Mouse (Mus musculus): Measurements from ENCODE around the gene Tmem150b. TPM values are rescaled to one million over a fixed set of nuclear protein-coding genes. Genes with fewer than 3 reads are reported as not detected.

Gene Tmem150b
- total and polyA plus RNA-seq, 3 experiments, result 0.17 TPM; not detected in 2

- no peak for DNase-seq (ENCODE audit: extremely low read depth)
- Histone ChIP-seq H3K4me2 (ENCODE audit: insufficient read depth, low read depth, poor library complexity, severe bottlenecking) (no peak overlapping the region), H3K9ac (ENCODE audit: insufficient read depth, low read depth) (no peak overlapping the region), H3K9me3 (replicated peaks; ENCODE audit: low read length) (no peaks in the 10 kb centered on the region), H3K4me3 (replicated peaks in 1 of 3; ENCODE audit: low read depth in 2 of 3, low read length in 2 of 3, poor library complexity in 1 of 3) (no peak overlapping the region), H3K79me2 (replicated peaks; ENCODE audit: control insufficient read depth, extremely low read depth, insufficient read depth, poor library complexity, severe bottlenecking) (no peaks in the 10 kb centered on the region), H3K27me3 (replicated peaks) (no peaks in the 10 kb centered on the region), H3K36me3 (replicated peaks in 1 of 2; ENCODE audit: control insufficient read depth in 1 of 2, insufficient read depth in 1 of 2, low read length in 1 of 2) (no peaks in the 10 kb centered on the region), H3K4me1 (ENCODE audit: control insufficient read depth in 1 of 2, insufficient read depth in 2 of 2) (peaks cover 0 to 25% of the 10 kb centered on the region in 2 experiments; a peak in 2 of 4 replicates), H3K27ac (ENCODE audit: insufficient read depth, low read depth) (no peak overlapping the region)
- dilution Hi-C loops (cut with MboI; ENCODE audit: extremely low pct_ligation_motif_present, extremely low pct_unique_long_range_greater_than_20kb, low sequenced_read_pairs) (no loop called here), in situ Hi-C loops (cut with MboI; ENCODE audit: low pct_ligation_motif_present, low pct_unique_long_range_greater_than_20kb, low sequenced_read_pairs) (no loop called here)
- TF ChIP-seq E2F4 (IDR thresholded peaks at IDR 0.05; ENCODE audit: insufficient replicate concordance, low read depth, low read length) (no peak), RAD21 (IDR thresholded peaks at IDR 0.05; ENCODE audit: low read depth, low read length) (no peak), USF1 (IDR thresholded peaks at IDR 0.05; ENCODE audit: low read depth, low read length) (no peak), ZC3H11A (IDR thresholded peaks at IDR 0.05; ENCODE audit: low read depth, low read length) (no peak), ZNF384 (IDR thresholded peaks at IDR 0.05; ENCODE audit: low read depth, low read length) (no peak), ELF1 (IDR thresholded peaks at IDR 0.05; ENCODE audit: low read depth, low read length) (no peak)
Observed at GRCm38 (mm10) chr7:4724359-4724758, 690 bp downstream of the Tmem150b start.

GRCm38 (mm10) chr7:4723508-4723907 lies 1.5 kb downstream of the Tmem150b start:
- Histone ChIP-seq H3K9me3 (replicated peaks; ENCODE audit: low read length) (no peaks in the 10 kb centered on the region), H3K27me3 (replicated peaks) (no peaks in the 10 kb centered on the region), H3K27ac (ENCODE audit: insufficient read depth, low read depth) (no peak overlapping the region), H3K79me2 (replicated peaks; ENCODE audit: control insufficient read depth, extremely low read depth, insufficient read depth, poor library complexity, severe bottlenecking) (no peaks in the 10 kb centered on the region), H3K9ac (ENCODE audit: insufficient read depth, low read depth) (no peak overlapping the region), H3K4me3 (replicated peaks in 1 of 3; ENCODE audit: low read depth in 2 of 3, low read length in 2 of 3, poor library complexity in 1 of 3) (no peak overlapping the region), H3K4me1 (ENCODE audit: control insufficient read depth in 1 of 2, insufficient read depth in 2 of 2) (peaks cover 0 to 29% of the 10 kb centered on the region in 2 experiments; a peak in 2 of 4 replicates), H3K4me2 (ENCODE audit: insufficient read depth, low read depth, poor library complexity, severe bottlenecking) (no peak overlapping the region), H3K36me3 (replicated peaks in 1 of 2; ENCODE audit: control insufficient read depth in 1 of 2, insufficient read depth in 1 of 2, low read length in 1 of 2) (no peaks in the 10 kb centered on the region)
- TF ChIP-seq HCFC1 (IDR thresholded peaks at IDR 0.05; ENCODE audit: low read depth, low read length) (peak; percentile 85), KAT2A (IDR thresholded peaks at IDR 0.05; ENCODE audit: insufficient replicate concordance, low read length) (0 out of 2 replicates have a peak, but pooled peaks have one; percentile 27), GABPA (IDR thresholded peaks at IDR 0.05; ENCODE audit: insufficient replicate concordance, low read depth, low read length) (no peak)
- DNase-seq (ENCODE audit: extremely low read depth), result no peak
- dilution Hi-C loops (cut with MboI; ENCODE audit: extremely low pct_ligation_motif_present, extremely low pct_unique_long_range_greater_than_20kb, low sequenced_read_pairs) (no loop called here), in situ Hi-C loops (cut with MboI; ENCODE audit: low pct_ligation_motif_present, low pct_unique_long_range_greater_than_20kb, low sequenced_read_pairs) (no loop called here)

DNA sequence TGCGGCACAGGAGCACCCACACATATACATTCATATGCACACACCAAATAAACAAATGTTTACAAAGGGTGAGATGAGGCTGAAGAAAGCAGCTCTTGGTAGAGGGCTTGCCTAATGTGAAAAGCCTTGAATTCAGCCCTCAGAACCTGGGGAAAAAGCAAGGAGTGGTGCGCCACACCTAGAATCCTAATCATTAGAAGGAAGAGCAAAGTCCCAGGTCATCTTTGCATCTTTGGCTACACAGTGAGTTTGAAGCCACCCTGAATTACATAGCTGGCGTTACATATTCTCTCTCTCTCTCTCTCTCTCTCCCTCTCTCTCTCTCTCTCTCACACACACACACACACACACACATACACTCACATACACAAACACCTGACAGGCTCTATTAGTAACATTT lies 5.8 kb downstream of the Tmem150b start:
- TF ChIP-seq MEF2A (IDR thresholded peaks at IDR 0.05; ENCODE audit: borderline replicate concordance, low read depth, low read length), result no peak
- TF ChIP-seq USF2 (conservative IDR thresholded peaks at IDR 0.05; ENCODE audit: low read depth, low read length), result no peak
- TF ChIP-seq NRF1 (IDR thresholded peaks at IDR 0.05; ENCODE audit: low read depth, low read length), result no peak
- no peak for TF ChIP-seq ETS1 (conservative IDR thresholded peaks at IDR 0.05; ENCODE audit: low read depth, low read length)
- TF ChIP-seq TBP (conservative IDR thresholded peaks at IDR 0.05; ENCODE audit: low read depth, low read length), result no peak
- peaks cover 5 to 50% of the 10 kb centered on the region in 2 experiments; a peak in 3 of 4 replicates for H3K4me1 ChIP-seq (ENCODE audit: control insufficient read depth in 1 of 2, insufficient read depth in 2 of 2)
- DNase-seq (ENCODE audit: extremely low read depth), result no peak
- H3K4me2 ChIP-seq (ENCODE audit: insufficient read depth, low read depth, poor library complexity, severe bottlenecking), result no peak overlapping the region
- dilution Hi-C loops (cut with MboI; ENCODE audit: extremely low pct_ligation_motif_present, extremely low pct_unique_long_range_greater_than_20kb, low sequenced_read_pairs), result no loop called here
- H3K9ac ChIP-seq (ENCODE audit: insufficient read depth, low read depth), result no peak overlapping the region
- H3K36me3 ChIP-seq (replicated peaks in 1 of 2; ENCODE audit: control insufficient read depth in 1 of 2, insufficient read depth in 1 of 2, low read length in 1 of 2), result no peaks in the 10 kb centered on the region
- no peaks in the 10 kb centered on the region for H3K27me3 ChIP-seq (replicated peaks)
- H3K27ac ChIP-seq (ENCODE audit: insufficient read depth, low read depth), result no peak overlapping the region
- in situ Hi-C loops (cut with MboI; ENCODE audit: low pct_ligation_motif_present, low pct_unique_long_range_greater_than_20kb, low sequenced_read_pairs), result no loop called here
- H3K4me3 ChIP-seq (replicated peaks in 1 of 3; ENCODE audit: low read depth in 2 of 3, low read length in 2 of 3, poor library complexity in 1 of 3), result no peak overlapping the region
- no peaks in the 10 kb centered on the region for H3K9me3 ChIP-seq (replicated peaks; ENCODE audit: low read length)
- no peaks in the 10 kb centered on the region for H3K79me2 ChIP-seq (replicated peaks; ENCODE audit: control insufficient read depth, extremely low read depth, insufficient read depth, poor library complexity, severe bottlenecking)
